Mouse (Mus musculus) embryonic facial prominence, embryonic 15.5 days (tissue): ENCODE measurements around the gene Isy1. TPM values are rescaled to one million over a fixed set of nuclear protein-coding genes. Genes with fewer than 3 reads are reported as not detected.

Experiments used
- ATAC-seq: fragments of 200-750 bp; cut with Nextera tagmentation; 2 replicates; pipeline ENCODE4 v1.8.0; 2017; ENCODE audit warnings: low read depth, moderate TSS enrichment; ENCODE audit not compliant: insufficient number of reproducible peaks, low FRiP score, low TSS enrichment
- H3K27ac ChIP-seq: fragments of 300-500 bp; sonication (generic); replicated peaks from 2 replicates; pipeline ENCODE4 v1.5.1; 2015; ENCODE audit warnings: mild to moderate bottlenecking, inconsistent platforms
- H3K27me3 ChIP-seq: fragments of 300-500 bp; sonication (generic); 2 replicates; pipeline ENCODE4 v1.6.1; 2015; ENCODE audit warnings: inconsistent platforms
- H3K36me3 ChIP-seq: fragments of 300-500 bp; sonication (generic); 2 replicates; pipeline ENCODE4 v1.6.1; 2015; ENCODE audit warnings: mild to moderate bottlenecking, inconsistent platforms
- H3K4me1 ChIP-seq: fragments of 300-500 bp; sonication (generic); 2 replicates; pipeline ENCODE4 v1.6.1; 2015; ENCODE audit warnings: inconsistent platforms
- H3K4me2 ChIP-seq: fragments of 300-500 bp; sonication (generic); replicated peaks from 2 replicates; pipeline ENCODE4 v1.6.1; 2015; ENCODE audit warnings: mild to moderate bottlenecking, inconsistent platforms
- H3K4me3 ChIP-seq: fragments of 300-500 bp; sonication (generic); replicated peaks from 2 replicates; pipeline ENCODE4 v1.5.1; 2015; ENCODE audit warnings: mild to moderate bottlenecking, inconsistent platforms
- H3K9ac ChIP-seq: fragments of 300-500 bp; sonication (generic); 2 replicates; pipeline ENCODE4 v1.6.1; 2015; ENCODE audit warnings: inconsistent platforms
- H3K9me3 ChIP-seq: fragments of 300-500 bp; sonication (generic); replicated peaks from 2 replicates; pipeline ENCODE4 v1.6.1; 2016; ENCODE audit warnings: inconsistent platforms
- WGBS: fragments of 180-500 bp; shearing (Covaris S2); methylation state at CpG from one replicate; pipeline ENCODE4 v1.1.7; 2015; 5-methylcytosine and 5-hydroxymethylcytosine counted together
- polyA plus RNA-seq: library from polyadenylated mRNA; unstranded; fragments of >200 nt; fragmentation: Nextera tagmentation; extraction: Ambion mirVana; gene quantifications from 2 replicates; pipeline ENCODE4 v1.2.1, GENCODE M21; 2015

The Isy1 gene
- polyA plus RNA-seq, 1 experiment from 2014 or later = 48.7 TPM

DNA sequence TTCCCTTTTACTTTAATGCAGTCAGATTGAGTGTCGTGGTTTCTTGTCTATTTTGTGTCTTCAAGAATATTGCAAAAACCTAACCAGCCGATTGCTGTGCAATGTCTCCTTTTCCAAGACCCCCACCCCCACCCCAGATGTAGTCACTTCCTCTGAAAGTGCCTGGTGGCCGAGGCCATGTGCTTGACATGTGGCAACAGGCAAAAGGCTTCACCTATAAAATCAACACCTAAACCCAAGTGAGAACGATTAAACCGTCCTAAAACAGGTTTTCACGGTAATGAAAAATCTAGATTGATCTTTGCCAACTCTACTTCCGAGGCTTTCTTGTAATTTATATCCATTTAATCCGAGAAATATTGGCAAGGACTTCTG is 11.2 kb upstream of the Isy1 start:
- Histone ChIP-seq H3K4me3 (peak overlapping the region; percentile 84), H3K36me3 (peaks cover 10% of the 10 kb centered on the region), H3K9ac (peak overlapping the region; percentile 96), H3K27ac (peak overlapping the region; percentile 96; the same call in 1 of the 2 replicates), H3K4me1 (peaks cover 26% of the 10 kb centered on the region), H3K27me3 (no peaks in the 10 kb centered on the region), H3K9me3 (no peaks in the 10 kb centered on the region), H3K4me2 (peak overlapping the region; percentile 83)
- 0% methylated on average over 8 of the region's 8 CpGs for WGBS
- no peak for ATAC-seq

GRCm38 (mm10) chr6:87846813-87847212 is 8.2 kb upstream of the Isy1 start:
- Histone ChIP-seq H3K4me1 (peaks cover 26% of the 10 kb centered on the region), H3K4me3 (no peak overlapping the region), H3K27ac (no peak overlapping the region), H3K27me3 (no peaks in the 10 kb centered on the region), H3K36me3 (peaks cover 36% of the 10 kb centered on the region), H3K4me2 (no peak overlapping the region), H3K9ac (no peak overlapping the region), H3K9me3 (no peaks in the 10 kb centered on the region)
- 51% methylated on average over 1 of the region's 1 CpGs for WGBS
- ATAC-seq = no peak

- ATAC-seq = no peak
- H3K9ac ChIP-seq = no peak overlapping the region
- H3K36me3 ChIP-seq = peaks cover 39% of the 10 kb centered on the region
- no peaks in the 10 kb centered on the region for H3K27me3 ChIP-seq
- WGBS = 86% methylated on average over 13 of the region's 13 CpGs
- H3K4me3 ChIP-seq = no peak overlapping the region
- no peaks in the 10 kb centered on the region for H3K9me3 ChIP-seq
- H3K27ac ChIP-seq = no peak overlapping the region
- H3K4me2 ChIP-seq = no peak overlapping the region
- H3K4me1 ChIP-seq = peaks cover 26% of the 10 kb centered on the region
Observed at GRCm38 (mm10) chr6:87845031-87845695, 6.6 kb upstream of the Isy1 start.

DNA sequence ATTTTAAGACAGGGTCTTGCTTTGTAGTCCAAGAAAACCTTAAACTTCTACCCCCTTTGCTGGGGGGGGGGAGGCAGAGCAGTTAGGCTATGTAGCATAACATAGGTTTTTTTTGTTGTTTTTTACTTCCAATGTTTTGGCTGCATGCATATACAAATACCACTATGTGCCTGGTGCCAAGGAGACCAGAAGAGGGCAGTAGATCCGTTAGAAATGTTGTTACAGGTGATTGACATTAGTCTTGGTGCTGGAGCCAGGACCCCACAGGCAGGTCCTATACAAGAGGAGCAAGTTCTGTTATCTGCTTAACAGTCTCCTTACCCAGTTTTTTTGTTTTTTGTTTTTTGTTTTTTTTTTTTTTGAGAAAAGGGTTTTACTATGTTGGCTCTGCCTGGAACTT is 3.7 kb upstream of the Isy1 start:
- Histone ChIP-seq H3K9me3 (no peaks in the 10 kb centered on the region), H3K27ac (no peak overlapping the region), H3K9ac (no peak overlapping the region), H3K36me3 (peaks cover 39% of the 10 kb centered on the region), H3K4me1 (peaks cover 22% of the 10 kb centered on the region; the same call in 1 of the 2 replicates), H3K4me3 (no peak overlapping the region), H3K27me3 (no peaks in the 10 kb centered on the region), H3K4me2 (no peak overlapping the region)
- no peak for ATAC-seq
- WGBS = 5% methylated on average over 1 of the region's 1 CpGs

- H3K27ac ChIP-seq = no peak overlapping the region
- peaks cover 20% of the 10 kb centered on the region; the same call in 1 of the 2 replicates for H3K4me1 ChIP-seq
- WGBS = 75% methylated on average over 8 of the region's 8 CpGs
- no peak overlapping the region for H3K4me2 ChIP-seq
- H3K4me3 ChIP-seq = no peak overlapping the region
- no peak overlapping the region for H3K9ac ChIP-seq
- ATAC-seq = no peak
- H3K36me3 ChIP-seq = peaks cover 39% of the 10 kb centered on the region
- H3K9me3 ChIP-seq = no peaks in the 10 kb centered on the region
- H3K27me3 ChIP-seq = no peaks in the 10 kb centered on the region
Observed at GRCm38 (mm10) chr6:87841635-87842034, 3.0 kb upstream of the Isy1 start.

DNA sequence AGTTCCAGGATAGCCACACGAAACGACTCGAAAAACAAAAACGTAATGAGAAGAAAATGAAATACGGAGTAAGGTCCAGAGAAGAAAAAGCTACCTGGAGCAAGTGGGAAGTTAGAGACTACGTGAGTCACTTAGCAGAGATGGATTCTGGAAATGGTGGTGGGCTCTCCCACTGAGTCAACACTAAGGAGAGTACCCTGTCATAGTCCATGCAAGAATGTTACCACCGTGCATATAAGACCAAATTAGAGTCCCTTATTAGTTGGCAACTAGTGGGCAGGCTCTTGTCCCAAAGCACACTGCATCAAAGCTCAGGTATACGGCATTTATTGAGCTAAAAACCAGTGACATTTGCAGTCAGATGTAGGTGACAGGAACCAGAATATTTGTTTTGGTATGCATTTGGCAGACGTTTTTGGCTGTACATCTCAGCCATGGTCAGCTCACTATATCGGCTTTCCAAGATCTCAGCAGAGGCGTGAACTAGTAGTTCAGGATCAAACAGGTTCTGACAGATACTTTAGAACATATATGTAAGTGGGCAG is 1.3 kb upstream of the Isy1 start:
- Histone ChIP-seq H3K36me3 (peaks cover 38% of the 10 kb centered on the region), H3K4me1 (peaks cover 16% of the 10 kb centered on the region; the same call in 1 of the 2 replicates), H3K4me3 (no peak overlapping the region), H3K9ac (no peak overlapping the region), H3K27ac (no peak overlapping the region), H3K27me3 (no peaks in the 10 kb centered on the region), H3K9me3 (no peaks in the 10 kb centered on the region), H3K4me2 (0 out of 2 replicates have a peak overlapping the region, but pooled peaks have one; percentile 77)
- no peak for ATAC-seq
- WGBS = 54% methylated on average over 11 of the region's 11 CpGs

DNA sequence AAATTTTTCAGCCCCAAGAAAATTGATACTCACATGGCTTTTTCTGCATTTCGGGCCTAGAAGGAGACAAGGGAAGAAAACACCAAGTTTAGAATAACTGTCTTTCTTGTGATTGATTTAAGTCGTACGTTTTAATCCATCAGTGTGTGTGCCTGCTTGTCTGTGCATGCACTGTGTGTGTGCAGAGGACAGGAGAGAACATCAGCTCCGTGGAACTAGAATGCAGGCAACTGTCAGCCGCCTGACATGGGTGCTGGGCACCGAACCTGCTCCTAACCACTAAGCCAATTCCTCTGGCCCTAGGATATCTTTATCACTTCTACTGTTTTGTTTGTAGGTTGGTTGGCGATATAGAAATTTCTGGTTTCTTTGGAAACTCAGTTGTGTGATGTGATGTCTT is 2.9 kb downstream of the Isy1 start, which contains the start of gene Gm45140:
TSS of gene Gm45140 (minus strand) at position 101 of the 400 bp plus-strand sequence.
- Histone ChIP-seq H3K36me3 (peaks cover 33% of the 10 kb centered on the region), H3K4me2 (no peak within 1 kb of the TSS), H3K9me3 (no peaks in the 10 kb centered on the region), H3K4me3 (no peak within 1 kb of the TSS), H3K27ac (no peak within 1 kb of the TSS), H3K4me1 (peaks cover 16% of the 10 kb centered on the region; the same call in 1 of the 2 replicates), H3K9ac (peak within 1 kb of the TSS; percentile 9; the same call in 1 of the 2 replicates), H3K27me3 (no peaks in the 10 kb centered on the region)
- 88% methylated on average over 7 of the region's 7 CpGs for WGBS
- ATAC-seq = no peak

- WGBS = 96% methylated on average over 2 of the region's 2 CpGs
- peaks cover 96% of the 10 kb centered on the region for H3K36me3 ChIP-seq
- H3K9me3 ChIP-seq = no peaks in the 10 kb centered on the region
- H3K27ac ChIP-seq = no peak overlapping the region
- H3K4me2 ChIP-seq = no peak overlapping the region
- no peak overlapping the region for H3K9ac ChIP-seq
- no peak overlapping the region for H3K4me3 ChIP-seq
- ATAC-seq = no peak
- H3K27me3 ChIP-seq = no peaks in the 10 kb centered on the region
- H3K4me1 ChIP-seq = no peaks in the 10 kb centered on the region
Observed at GRCm38 (mm10) chr6:87820366-87820765, 18.2 kb downstream of the Isy1 start.

GRCm38 (mm10) chr6:87814486-87814885 is 24.1 kb downstream of the Isy1 start:
- 90% methylated on average over 5 of the region's 5 CpGs for WGBS
- Histone ChIP-seq H3K9ac (no peak overlapping the region), H3K27me3 (no peaks in the 10 kb centered on the region), H3K27ac (no peak overlapping the region), H3K9me3 (no peaks in the 10 kb centered on the region), H3K36me3 (peaks cover 55% of the 10 kb centered on the region), H3K4me1 (peaks cover 20% of the 10 kb centered on the region), H3K4me2 (no peak overlapping the region), H3K4me3 (no peak overlapping the region)
- no peak for ATAC-seq

GRCm38 (mm10) chr6:87812656-87813055 is 25.9 kb downstream of the Isy1 start:
- no peak for ATAC-seq
- peaks cover 23% of the 10 kb centered on the region for H3K4me1 ChIP-seq
- no peaks in the 10 kb centered on the region for H3K9me3 ChIP-seq
- H3K36me3 ChIP-seq = peaks cover 37% of the 10 kb centered on the region
- peak overlapping the region; percentile 81 for H3K27ac ChIP-seq
- no peak overlapping the region for H3K4me2 ChIP-seq
- H3K27me3 ChIP-seq = no peaks in the 10 kb centered on the region
- no peak overlapping the region for H3K4me3 ChIP-seq
- no peak overlapping the region for H3K9ac ChIP-seq
- 52% methylated on average over 1 of the region's 1 CpGs for WGBS

DNA sequence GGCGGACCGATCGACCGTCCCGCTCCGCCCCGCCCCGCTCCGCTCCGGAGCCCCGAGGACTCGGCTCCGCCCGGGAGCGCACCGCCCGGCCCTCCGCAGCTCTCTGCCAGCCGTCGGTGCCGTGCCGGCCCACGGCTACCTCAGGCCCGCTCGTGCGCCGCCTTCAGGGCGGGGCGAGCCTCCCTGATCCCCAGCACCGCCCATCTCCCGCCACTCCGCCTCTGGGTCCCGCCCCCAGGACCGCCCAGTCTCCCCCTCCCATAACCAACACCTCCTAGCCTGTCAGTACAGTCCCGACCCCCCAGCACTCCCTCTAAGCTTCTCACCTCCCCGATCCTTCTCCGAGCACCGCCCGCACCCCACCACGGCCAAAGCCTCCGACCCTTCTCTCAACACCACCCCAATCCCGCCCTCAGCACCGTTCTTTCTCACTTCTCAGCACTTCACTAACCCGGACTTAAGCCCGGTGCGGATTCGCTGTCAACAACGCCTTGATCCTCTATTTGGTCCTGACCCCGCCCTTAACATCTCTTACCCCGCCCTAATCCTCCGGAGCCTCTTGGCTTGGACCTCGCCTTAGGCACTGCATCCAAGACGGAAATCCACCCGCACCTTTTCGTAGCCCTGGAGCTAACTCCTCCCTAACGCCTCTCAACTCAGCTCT is 26.8 kb downstream of the Isy1 start, which contains the start of gene Rab43:
TSS of gene Rab43 (minus strand) at position 490 of the 664 bp plus-strand sequence.
- Histone ChIP-seq H3K4me3 (peak within 1 kb of the TSS; percentile 80), H3K9me3 (no peaks in the 10 kb centered on the region), H3K27me3 (no peaks in the 10 kb centered on the region), H3K4me1 (peaks cover 27% of the 10 kb centered on the region), H3K27ac (peak within 1 kb of the TSS; percentile 81), H3K4me2 (peak within 1 kb of the TSS; percentile 91), H3K36me3 (peaks cover 28% of the 10 kb centered on the region), H3K9ac (peak within 1 kb of the TSS; percentile 87)
- under 1% methylated on average over 43 of the region's 56 CpGs for WGBS
- ATAC-seq = peak; percentile 97
